Mouse (Mus musculus) MEL (cell line): ENCODE data around the gene Tpd52l1.

Experiments
- CTCF ChIP-seq, 3 experiments: IDR thresholded peaks in 2 of 3; conservative IDR thresholded peaks in 1 of 3; 2 replicates each; pipeline ENCODE4 v1.5.1; 2011 to 2012; ENCODE audit warnings: low read length in 3 of 3, low read depth in 2 of 3, mild to moderate bottlenecking in 2 of 3, improper control_type of control experiment in 1 of 3, inconsistent platforms in 1 of 3, mixed read lengths in 1 of 3, moderate library complexity in 1 of 3; ENCODE audit not compliant: control insufficient read depth in 1 of 3, insufficient read depth in 1 of 3, poor library complexity in 1 of 3, severe bottlenecking in 1 of 3
- EP300 ChIP-seq, 2 experiments: IDR thresholded peaks; 2 replicates each; pipeline ENCODE4 v1.6.1; 2011; ENCODE audit warnings: improper control_type of control experiment in 2 of 2, low read length in 2 of 2, low read depth in 1 of 2, mild to moderate bottlenecking in 1 of 2
- GATA1 ChIP-seq: IDR thresholded peaks from 2 replicates; pipeline ENCODE4 v1.6.1; 2011; ENCODE audit warnings: low read depth, low read length, improper control_type of control experiment
- MAX ChIP-seq: IDR thresholded peaks from 2 replicates; pipeline ENCODE4 v1.6.1; 2011; ENCODE audit warnings: low read length, improper control_type of control experiment
- POLR2A ChIP-seq, 2 experiments: IDR thresholded peaks; 2 replicates each; pipeline ENCODE4 v1.6.1; 2011 to 2012; ENCODE audit warnings: low read length in 2 of 2, mild to moderate bottlenecking in 2 of 2, control low read depth in 1 of 2, improper control_type of control experiment in 1 of 2, low read depth in 1 of 2, moderate library complexity in 1 of 2; ENCODE audit not compliant: control insufficient read depth in 1 of 2, insufficient read depth in 1 of 2, poor library complexity in 1 of 2
- RCOR1 ChIP-seq: IDR thresholded peaks from 2 replicates; pipeline ENCODE4 v1.6.1; 2012; ENCODE audit warnings: low read depth, mild to moderate bottlenecking, inconsistent platforms, low read length, improper control_type of control experiment
- SIN3A ChIP-seq: IDR thresholded peaks from 2 replicates; pipeline ENCODE4 v1.6.1; 2012; ENCODE audit warnings: low read length, improper control_type of control experiment, inconsistent platforms
- TCF12 ChIP-seq: IDR thresholded peaks from 2 replicates; pipeline ENCODE4 v1.6.1; 2014; ENCODE audit warnings: low read depth, mild to moderate bottlenecking, inconsistent platforms, low read length, improper control_type of control experiment, moderate library complexity

DNA sequence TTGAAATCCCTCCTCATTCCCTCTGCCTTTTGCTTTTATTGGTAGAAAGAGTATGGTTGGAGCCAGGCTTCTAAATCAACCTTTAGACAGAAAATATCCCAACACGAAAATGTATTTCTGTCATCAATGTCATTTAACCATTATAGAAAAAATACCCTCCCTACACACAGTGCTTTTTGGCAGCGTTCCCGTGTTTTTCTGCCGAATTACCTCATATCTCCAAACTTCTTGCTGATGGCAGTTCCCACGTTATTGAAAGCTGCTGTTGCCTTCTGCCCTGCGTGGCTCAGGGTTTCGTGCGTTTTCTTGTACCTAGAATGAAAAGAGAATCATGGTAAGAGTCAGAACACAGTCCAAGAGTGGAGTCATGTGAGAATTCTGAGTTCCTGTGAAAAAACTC lies 99.4 kb downstream of the Tpd52l1 start:
- TF ChIP-seq MAX (no peak), TCF12 (no peak), CTCF (IDR thresholded peaks at IDR 0.05 in 2 of 3, conservative IDR thresholded peaks at IDR 0.05 in 1 of 3; ENCODE audit: control insufficient read depth in 1 of 3, insufficient read depth in 1 of 3, low read depth in 2 of 3, low read length in 3 of 3, poor library complexity in 1 of 3, severe bottlenecking in 1 of 3) (no peak), RCOR1 (no peak), GATA1 (no peak), EP300 (IDR thresholded peaks at IDR 0.05; ENCODE audit: low read depth in 1 of 2, low read length in 2 of 2) (no peak), POLR2A (IDR thresholded peaks at IDR 0.05; ENCODE audit: control insufficient read depth in 1 of 2, insufficient read depth in 1 of 2, low read depth in 1 of 2, low read length in 2 of 2, poor library complexity in 1 of 2) (no peak), SIN3A (no peak)
